Mouse (Mus musculus) subcutaneous adipose tissue, adult 2 months (tissue): ENCODE measurements around the gene Tex33. TPM values are rescaled to one million over a fixed set of nuclear protein-coding genes. Genes with fewer than 3 reads are reported as not detected.

ENCODE experiments used
- polyA plus RNA-seq: library from polyadenylated mRNA; depleted of rRNA; stranded (reverse); fragments of >200 nt; gene quantifications from 2 replicates; pipeline ENCODE4 v1.2.3, GENCODE M21; 2012; ENCODE audit warnings: low replicate concordance; rRNA removed

The Tex33 gene
- polyA plus RNA-seq: not detected in 2 replicates

DNA sequence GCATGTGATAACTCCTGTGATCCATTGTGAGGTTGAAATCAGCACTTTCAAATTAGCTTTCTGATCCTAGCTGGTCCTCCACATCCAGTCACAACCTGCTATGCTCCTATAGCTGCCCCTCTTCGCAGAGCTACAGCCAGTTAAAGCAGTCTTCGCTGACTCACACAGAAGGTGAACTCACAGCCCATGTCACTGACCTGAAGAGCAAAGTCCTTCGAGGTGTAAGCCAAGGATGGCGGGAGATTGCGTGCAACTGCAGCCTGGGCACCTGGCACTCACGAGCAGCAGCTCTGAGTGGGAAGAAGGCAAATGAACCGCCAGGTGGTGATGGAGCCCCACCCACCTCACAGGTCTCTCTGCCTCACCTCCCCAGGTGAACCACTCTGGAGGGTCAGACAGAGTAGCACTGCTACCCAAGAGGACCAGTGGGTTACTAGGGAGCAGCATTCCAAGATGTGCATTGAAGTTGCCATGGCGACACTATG lies at the start of gene Tex33:
Gene Tex33, minus strand, starts transcription at position 435 of the 485 bp plus-strand sequence.

GRCm38 (mm10) chr15:78428391-78429138 lies 32.9 kb upstream of the Tex33 start, which contains the start of gene Kctd17:
Kctd17 (plus strand) TSS chr15:78428564.

DNA sequence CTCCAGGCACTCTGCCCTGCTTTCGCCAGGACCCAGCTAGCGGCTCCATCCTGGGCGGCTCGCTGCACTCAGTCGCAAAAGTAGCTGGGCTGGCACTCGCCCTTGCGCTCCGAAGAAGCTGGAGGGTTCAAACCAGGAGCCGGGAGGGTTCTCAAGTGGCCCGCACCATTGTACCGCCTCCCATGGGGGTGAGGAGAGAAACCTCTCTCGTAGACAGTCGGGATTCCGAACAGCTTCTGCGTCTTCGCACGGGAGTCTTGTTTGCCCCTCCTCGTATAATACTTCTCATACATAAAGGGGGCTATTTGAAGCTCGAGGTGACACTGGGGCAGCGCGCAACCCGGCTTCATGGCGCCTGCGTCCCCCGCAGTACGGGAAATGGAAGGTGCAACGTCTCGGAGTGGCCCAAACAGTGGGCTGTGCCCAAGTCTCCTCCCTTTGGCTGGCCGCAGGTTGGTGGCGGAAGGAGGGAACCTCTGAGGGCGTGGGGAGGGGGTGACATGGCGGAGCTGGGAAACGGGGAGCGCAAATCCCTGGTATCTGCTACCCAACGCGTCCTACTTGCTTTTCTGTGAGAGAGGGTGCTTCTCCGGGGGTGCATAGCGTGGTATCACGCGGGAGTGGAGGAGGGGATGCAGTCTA lies 10.7 kb upstream of the Tex33 start, which contains the start of gene Mpst:
Gene Mpst, plus strand, starts transcription at position 124 of the 642 bp plus-strand sequence.

DNA sequence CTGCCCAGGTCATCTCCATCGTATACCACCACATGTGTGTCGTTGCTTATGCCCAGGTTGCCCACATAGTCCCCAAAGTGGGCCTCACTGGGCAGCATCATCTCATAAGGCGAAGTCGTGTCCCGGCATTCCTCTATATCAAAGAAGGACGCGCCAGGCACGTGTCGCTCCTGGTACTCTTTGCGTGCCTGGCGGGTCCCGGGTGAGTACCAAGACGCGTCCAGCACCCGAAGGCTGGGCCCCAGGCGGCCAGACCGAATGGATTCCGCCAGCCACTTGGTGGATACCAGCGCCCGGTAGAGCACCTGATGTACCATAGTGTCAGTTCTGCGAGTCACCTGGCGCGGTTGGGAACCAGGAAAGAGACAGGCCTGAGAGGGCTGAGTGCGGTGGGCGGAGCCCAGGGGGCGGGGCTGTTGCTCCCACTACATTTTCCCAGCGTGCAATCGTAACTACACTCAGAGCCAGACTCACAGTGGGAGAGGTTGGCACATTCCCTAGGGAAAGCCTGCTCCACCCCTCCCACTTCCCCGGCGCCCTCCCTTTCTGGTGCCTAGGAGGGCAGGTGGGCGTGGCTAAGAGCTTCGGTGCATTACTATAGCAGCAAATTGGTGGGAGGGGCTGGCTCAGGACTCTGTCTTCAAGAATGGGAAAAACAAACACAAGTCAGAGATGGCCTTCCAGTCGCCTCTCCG lies 10.0 kb upstream of the Tex33 start, which contains the start of gene Tst:
Gene Tst, minus strand, starts transcription at position 391 of the 695 bp plus-strand sequence.

Other genes with a start within 250 kb of the Tex33 start
- gene Ift27, start 221.8 kb downstream of the Tex33 start, polyA plus RNA-seq: 41.5 and 65.2 TPM in 2 replicates
- gene Pvalb, start 189.5 kb downstream of the Tex33 start, polyA plus RNA-seq: 0.13 TPM in 1 of 2 replicates, not detected in the other
- gene Ncf4, start 151.1 kb downstream of the Tex33 start, polyA plus RNA-seq: 9.3 and 10.4 TPM in 2 replicates
- 12.3 and 14.8 TPM in 2 replicates for gene Csf2rb2, start 90.2 kb downstream of the Tex33 start, polyA plus RNA-seq
- 26.1 and 46.1 TPM in 2 replicates for gene Csf2rb, start 70.2 kb downstream of the Tex33 start, polyA plus RNA-seq
- 43.8 and 76.3 TPM in 2 replicates for gene Tst, start 10.0 kb upstream of the Tex33 start, polyA plus RNA-seq
- 126 and 164 TPM in 2 replicates for gene Mpst, start 10.5 kb upstream of the Tex33 start, polyA plus RNA-seq
- gene Kctd17, start 32.7 kb upstream of the Tex33 start, polyA plus RNA-seq: 294 and 304 TPM in 2 replicates
- gene Tmprss6, start 72.7 kb upstream of the Tex33 start, polyA plus RNA-seq: 1.2 and 3.9 TPM in 2 replicates
- 4.6 and 26.4 TPM in 2 replicates for gene Il2rb, start 99.4 kb upstream of the Tex33 start, polyA plus RNA-seq
- 46.2 and 80.3 TPM in 2 replicates for gene C1qtnf6, start 135.5 kb upstream of the Tex33 start, polyA plus RNA-seq
- gene Sstr3, start 148.8 kb upstream of the Tex33 start, polyA plus RNA-seq: 0.09 TPM in 1 of 2 replicates, not detected in the other
- gene Rac2, start 176.9 kb upstream of the Tex33 start, polyA plus RNA-seq: 28.5 and 94.6 TPM in 2 replicates
- 32.4 and 50.0 TPM in 2 replicates for gene Cyth4, start 201.1 kb upstream of the Tex33 start, polyA plus RNA-seq